Mouse (Mus musculus) layer of hippocampus, postnatal 25 days (tissue): ENCODE data around the gene Adamts14. TPM values are rescaled to one million over a fixed set of nuclear protein-coding genes. Genes with fewer than 3 reads are reported as not detected.

ENCODE experiments used
- DNase-seq, 2 experiments: peaks; one replicate each; pipeline ENCODE4 v3.0.0; 2022; ENCODE audit warnings: mixed read lengths in 2 of 2, low spot score in 1 of 2; ENCODE audit errors: extremely low spot score in 1 of 2
- total RNA-seq, 2 experiments: library from RNA; stranded (reverse); gene quantifications; 2 replicates each; pipeline ENCODE4 v1.2.3; 2021

Adamts14 gene
- total RNA-seq, 2 experiments from 2014 or later, result 1.3 TPM

GRCm38 (mm10) chr10:61277051-61277450 is 3.8 kb upstream of the Adamts14 start:
- DNase-seq, result no peak

- DNase-seq, result no peak
Measured at GRCm38 (mm10) chr10:61275669-61276110, 2.5 kb upstream of the Adamts14 start.

- DNase-seq, result no peak
Measured at GRCm38 (mm10) chr10:61274532-61274931, 1.3 kb upstream of the Adamts14 start.

GRCm38 (mm10) chr10:61273844-61274215 is 592 bp upstream of the Adamts14 start:
- no peak for DNase-seq

GRCm38 (mm10) chr10:61272631-61273030 is 607 bp downstream of the Adamts14 start:
- no peak for DNase-seq

GRCm38 (mm10) chr10:61272089-61272626 is 1.1 kb downstream of the Adamts14 start:
- DNase-seq, result no peak

GRCm38 (mm10) chr10:61267378-61267777 is 5.9 kb downstream of the Adamts14 start:
- no peak for DNase-seq

- no peak for DNase-seq
Measured at GRCm38 (mm10) chr10:61263606-61264005, 9.6 kb downstream of the Adamts14 start.

- DNase-seq, result no peak
Measured at GRCm38 (mm10) chr10:61261229-61262156, 11.7 kb downstream of the Adamts14 start.

- no peak for DNase-seq
Measured at GRCm38 (mm10) chr10:61258131-61258530, 15.1 kb downstream of the Adamts14 start.

- no peak for DNase-seq
Measured at GRCm38 (mm10) chr10:61256665-61257064, 16.6 kb downstream of the Adamts14 start.

- DNase-seq, result no peak
Measured at GRCm38 (mm10) chr10:61255190-61255589, 18.0 kb downstream of the Adamts14 start.

GRCm38 (mm10) chr10:61254761-61255160 is 18.5 kb downstream of the Adamts14 start:
- peak in 1 of 2 experiments; percentile 42 for DNase-seq

- DNase-seq, result no peak
Measured at GRCm38 (mm10) chr10:61249951-61250350, 23.3 kb downstream of the Adamts14 start.

GRCm38 (mm10) chr10:61248596-61249114 is 24.6 kb downstream of the Adamts14 start:
- no peak for DNase-seq

- DNase-seq, result peak; percentile 18 to 48
Measured at GRCm38 (mm10) chr10:61246288-61246687, 26.9 kb downstream of the Adamts14 start.

GRCm38 (mm10) chr10:61241961-61242421 is 31.2 kb downstream of the Adamts14 start:
- no peak for DNase-seq

GRCm38 (mm10) chr10:61240108-61240920 is 32.9 kb downstream of the Adamts14 start:
- DNase-seq, result no peak

- DNase-seq, result no peak
Measured at GRCm38 (mm10) chr10:61237391-61237785, 35.9 kb downstream of the Adamts14 start.

GRCm38 (mm10) chr10:61236683-61237390 is 36.4 kb downstream of the Adamts14 start:
- no peak for DNase-seq
